Mouse (Mus musculus): ENCODE results near the gene Tars2.

GRCm38 (mm10) chr3:95722386-95722785 lies 37.6 kb downstream of the Tars2 start:
- no peak for TF ChIP-seq CTCF (IDR thresholded peaks at IDR 0.05; ENCODE audit: insufficient read depth, low read length)
- no peak for TF ChIP-seq POLR2A (IDR thresholded peaks at IDR 0.05; ENCODE audit: borderline replicate concordance, extremely low read depth, low read depth, low read length)
